ENCODE assay signal across 38 mouse cellular contexts in the genomic region with DNA sequence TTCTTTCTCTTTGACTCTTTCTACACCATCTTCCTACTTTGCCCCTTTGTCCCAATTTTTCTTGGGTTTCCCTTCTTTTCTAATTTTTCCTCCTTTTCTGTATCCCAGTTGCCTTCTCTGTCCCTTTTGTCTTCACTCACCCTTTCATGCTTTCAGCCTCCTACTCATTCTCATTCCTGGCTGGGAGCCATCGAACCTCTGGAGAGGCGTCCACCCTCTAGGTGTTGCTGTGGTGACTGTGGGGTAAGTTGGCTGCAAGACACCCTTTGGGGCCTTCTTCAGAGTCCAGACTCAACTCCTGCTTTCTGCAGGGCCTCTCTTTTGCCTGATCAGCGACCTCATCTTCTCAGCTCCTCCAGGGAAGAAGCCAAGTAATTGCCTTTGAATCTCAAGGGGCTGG. TPM values are rescaled to one million over a fixed set of nuclear protein-coding genes. Genes with fewer than 3 reads are reported as not detected.
DNase-seq lines count a peak whose midpoint lies in the region; ATAC-seq and TF ChIP-seq lines count a peak whose summit lies in the region.
"Had no signal": no experiment of that assay in that cellular context is flagged by ENCODE, and none has a peak within 500 bp of the region (broad histone marks: within the 10 kb centered on the region; RNA-seq: fewer than 3 reads in every experiment).

No protein-coding gene starts in this region.

- no peaks in the 10 kb centered on the region for H3K9me3 ChIP-seq in forebrain, embryonic 13.5 days (replicated peaks)
- no peaks in the 10 kb centered on the region for H3K9me3 ChIP-seq in forebrain, embryonic 12.5 days
- no peaks in the 10 kb centered on the region for H3K9me3 ChIP-seq in midbrain, postnatal 0 days (ENCODE audit: low read length)
- H3K9me3 ChIP-seq: heart, embryonic 12.5 days had no signal

- H3K9ac ChIP-seq in forebrain, embryonic 13.5 days = no peak overlapping the region
- H3K9ac ChIP-seq in forebrain, embryonic 12.5 days = no peak overlapping the region
- no peak overlapping the region for H3K9ac ChIP-seq in midbrain, postnatal 0 days (replicated peaks; ENCODE audit: low read length, poor library complexity, severe bottlenecking)
- H3K9ac ChIP-seq: heart, embryonic 12.5 days; liver, embryonic 14.5 days had no signal

- no peak overlapping the region for H3K4me2 ChIP-seq in forebrain, embryonic 13.5 days
- H3K4me2 ChIP-seq in forebrain, embryonic 12.5 days = no peak overlapping the region
- H3K4me2 ChIP-seq in midbrain, postnatal 0 days (ENCODE audit: low read depth, low read length, poor library complexity, severe bottlenecking) = no peak overlapping the region
- H3K4me2 ChIP-seq: heart, embryonic 12.5 days had no signal

- ATAC-seq in forebrain, embryonic 13.5 days = no peak
- ATAC-seq in forebrain, embryonic 12.5 days (ENCODE audit: low FRiP score) = no peak
- no peak for ATAC-seq in midbrain, postnatal 0 days (ENCODE audit: low FRiP score)
- ATAC-seq: forebrain, embryonic 16.5 days; intestine, embryonic 16.5 days had no signal

- no peaks in the 10 kb centered on the region for H3K36me3 ChIP-seq in forebrain, embryonic 13.5 days (ENCODE audit: poor library complexity, severe bottlenecking)
- H3K36me3 ChIP-seq in forebrain, embryonic 12.5 days (replicated peaks) = no peaks in the 10 kb centered on the region
- no peaks in the 10 kb centered on the region for H3K36me3 ChIP-seq in midbrain, postnatal 0 days (ENCODE audit: insufficient read depth, low read length)
- H3K36me3 ChIP-seq: heart, embryonic 12.5 days had no signal

- no peak for DNase-seq in layer of hippocampus, adult 2 months (ENCODE audit: low spot score in 2 of 2)
- DNase-seq in layer of hippocampus, postnatal 10 days (ENCODE audit: low spot score in 2 of 2) = no peak
- peak; percentile 58 for DNase-seq in brain, embryonic 14.5 days (ENCODE audit: low read depth)
- DNase-seq in midbrain, postnatal 0 days (ENCODE audit: low spot score) = peak; percentile 47
- no peak for DNase-seq in spleen, postnatal 10 days (ENCODE audit: low spot score in 2 of 2)
- DNase-seq: adrenal gland, postnatal 25 days; cerebellum, adult 2 months; cerebellum, postnatal 14 days; heart, adult 2 months; kidney, adult 8-10 months; kidney, postnatal 10 days; layer of hippocampus, adult 9-11 months; liver; lung, adult 2 months; lung, postnatal 10 days; right cerebral cortex, postnatal 4 days; thymus, postnatal 4 days had no signal

- no peak overlapping the region for H3K4me3 ChIP-seq in forebrain, embryonic 13.5 days
- H3K4me3 ChIP-seq in forebrain, embryonic 12.5 days (replicated peaks) = no peak overlapping the region
- no peak overlapping the region for H3K4me3 ChIP-seq in layer of hippocampus, adult 2 months
- no peak overlapping the region for H3K4me3 ChIP-seq in midbrain, postnatal 0 days (ENCODE audit: low read depth, low read length)
- H3K4me3 ChIP-seq: erythroblast, embryonic 14.5 days; heart, adult 2 months; heart, embryonic 12.5 days had no signal

- 32% methylated on average over 3 of the region's 3 CpGs for WGBS in forebrain, embryonic 13.5 days
- WGBS in forebrain, embryonic 12.5 days = 52% methylated on average over 3 of the region's 3 CpGs
- WGBS in midbrain, postnatal 0 days = 53% methylated on average over 3 of the region's 3 CpGs

- TF ChIP-seq POLR2A in brain, embryonic 14.5 days (IDR thresholded peaks at IDR 0.05; ENCODE audit: borderline replicate concordance, extremely low read depth, insufficient read depth, insufficient read length, poor library complexity, severe bottlenecking) = no peak

- H3K4me1 ChIP-seq in forebrain, embryonic 13.5 days = peaks cover 68% of the 10 kb centered on the region
- H3K4me1 ChIP-seq in forebrain, embryonic 12.5 days = peaks cover 42% of the 10 kb centered on the region
- H3K4me1 ChIP-seq in midbrain, postnatal 0 days (ENCODE audit: insufficient read depth, low read length) = peaks cover 21% of the 10 kb centered on the region; the same call in 1 of the 2 replicates

- H3K27me3 ChIP-seq in forebrain, embryonic 13.5 days = no peaks in the 10 kb centered on the region
- H3K27me3 ChIP-seq in forebrain, embryonic 12.5 days = peaks cover 4% of the 10 kb centered on the region; the same call in 1 of the 2 replicates
- H3K27me3 ChIP-seq in midbrain, postnatal 0 days (ENCODE audit: insufficient read depth, low read length) = no peaks in the 10 kb centered on the region

- TF ChIP-seq CTCF in layer of hippocampus, adult 2 months (conservative IDR thresholded peaks at IDR 0.05) = no peak
- no peak for TF ChIP-seq CTCF in brain, embryonic 14.5 days (IDR thresholded peaks at IDR 0.05; ENCODE audit: borderline replicate concordance, extremely low read depth, insufficient read depth, insufficient read length)
- TF ChIP-seq CTCF in midbrain, postnatal 0 days (IDR thresholded peaks at IDR 0.05) = no peak

- H3K27ac ChIP-seq in forebrain, embryonic 13.5 days = peak overlapping the region; percentile 1; the same call in 1 of the 2 replicates
- H3K27ac ChIP-seq in forebrain, embryonic 12.5 days = no peak overlapping the region
- peak overlapping the region; percentile 43; the same call in 1 of the 2 replicates for H3K27ac ChIP-seq in layer of hippocampus, adult 2 months
- peak overlapping the region; percentile 43; the same call in 1 of the 2 replicates for H3K27ac ChIP-seq in midbrain, postnatal 0 days (ENCODE audit: low read depth, low read length)
- H3K27ac ChIP-seq: heart, adult 2 months; liver, embryonic 14.5 days; macrophage had no signal

RNA-seq across cellular contexts. Expression of gene Pde1b, which starts 6.5 kb away (rescaled TPM):
- 60.5 and 61.6 TPM in 2 replicates for polyA plus RNA-seq in forebrain, embryonic 13.5 days (2015; fragmentation: Nextera tagmentation; extraction: Ambion mirVana)
- polyA plus RNA-seq in forebrain, embryonic 12.5 days (2016; fragmentation: Nextera tagmentation; extraction: Ambion mirVana) = 42.7 and 45.8 TPM in 2 replicates
- total RNA-seq in layer of hippocampus, adult 2 months (2021) = 100 to 1,000 TPM; 109 to 117 TPM
- total RNA-seq in layer of hippocampus, postnatal 10 days (2021) = 10 to 100 TPM; 48.2 to 53.9 TPM
- 92.4 and 94.5 TPM in 2 replicates for polyA plus RNA-seq in brain, embryonic 14.5 days (2012; rRNA removed)
- 112 TPM in 2 replicates for total RNA-seq in midbrain, postnatal 0 days (2014; rRNA removed)
- polyA plus RNA-seq in midbrain, postnatal 0 days (2015; fragmentation: Nextera tagmentation; extraction: Ambion mirVana) = 69.3 and 74.6 TPM in 2 replicates

RNA-seq across cellular contexts. Expression of gene Ppp1r1a, which starts 28.5 kb away (rescaled TPM):
- 82.3 and 85.8 TPM in 2 replicates for polyA plus RNA-seq in forebrain, embryonic 13.5 days (2015; fragmentation: Nextera tagmentation; extraction: Ambion mirVana)
- 55.9 and 57.7 TPM in 2 replicates for polyA plus RNA-seq in forebrain, embryonic 12.5 days (2016; fragmentation: Nextera tagmentation; extraction: Ambion mirVana)
- 100 to 1,000 TPM; 118 to 136 TPM for total RNA-seq in layer of hippocampus, adult 2 months (2021)
- 100 to 1,000 TPM; 147 to 157 TPM for total RNA-seq in layer of hippocampus, postnatal 10 days (2021)
- polyA plus RNA-seq in brain, embryonic 14.5 days (2012; rRNA removed) = 63.5 and 68.4 TPM in 2 replicates
- 111 and 156 TPM in 2 replicates for total RNA-seq in midbrain, postnatal 0 days (2014; rRNA removed)
- polyA plus RNA-seq in midbrain, postnatal 0 days (2015; fragmentation: Nextera tagmentation; extraction: Ambion mirVana) = 230 TPM in 2 replicates
- total RNA-seq: megakaryocyte-erythroid progenitor cell, adult 5-6 weeks; MEL had no signal
- polyA plus RNA-seq: erythroblast, embryonic 14.5 days had no signal

RNA-seq across cellular contexts. Expression of gene Glycam1, which starts 55.6 kb away (rescaled TPM):
- not detected in 2 replicates for polyA plus RNA-seq in forebrain, embryonic 13.5 days (2015; fragmentation: Nextera tagmentation; extraction: Ambion mirVana)
- not detected in 2 replicates for polyA plus RNA-seq in forebrain, embryonic 12.5 days (2016; fragmentation: Nextera tagmentation; extraction: Ambion mirVana)
- 1 to 10 TPM in 1 of 2 experiments, not detected in 1; 1.7 TPM for total RNA-seq in layer of hippocampus, adult 2 months (2021)
- 1 to 10 TPM; 1.1 to 1.6 TPM for total RNA-seq in layer of hippocampus, postnatal 10 days (2021)
- polyA plus RNA-seq in brain, embryonic 14.5 days (2012; rRNA removed) = not detected in 2 replicates
- total RNA-seq in midbrain, postnatal 0 days (2014; rRNA removed) = not detected in 2 replicates
- polyA plus RNA-seq in midbrain, postnatal 0 days (2015; fragmentation: Nextera tagmentation; extraction: Ambion mirVana) = not detected in 2 replicates
- total RNA-seq: adrenal gland, adult 18-20 months; adrenal gland, postnatal 25 days; gastrocnemius, adult 8-10 months; gastrocnemius, postnatal 4 days; heart, adult 2 months; left cerebral cortex, adult 18-20 months; megakaryocyte-erythroid progenitor cell, adult 5-6 weeks; MEL had no signal
- polyA plus RNA-seq: cerebellum, adult 2 months; embryonic facial prominence, embryonic 14.5 days; erythroblast, embryonic 14.5 days; forebrain, embryonic 16.5 days; heart, adult 2 months; heart, embryonic 12.5 days; heart, postnatal 0 days; intestine, embryonic 16.5 days; limb, embryonic 11.5 days; liver, embryonic 14.5 days; lung, adult 2 months; macrophage; neural tube, embryonic 11.5 days; stomach, embryonic 14.5 days; testis, adult 2 months; thymus, postnatal 0 days had no signal

RNA-seq across cellular contexts. Expression of gene Nckap1l, which starts 55.7 kb away (rescaled TPM):
- polyA plus RNA-seq in forebrain, embryonic 13.5 days (2015; fragmentation: Nextera tagmentation; extraction: Ambion mirVana) = 1.0 and 1.2 TPM in 2 replicates
- 1.2 and 1.6 TPM in 2 replicates for polyA plus RNA-seq in forebrain, embryonic 12.5 days (2016; fragmentation: Nextera tagmentation; extraction: Ambion mirVana)
- 1 to 10 TPM; 6.9 to 8.7 TPM for total RNA-seq in layer of hippocampus, adult 2 months (2021)
- total RNA-seq in layer of hippocampus, postnatal 10 days (2021) = 1 to 10 TPM; 8.7 TPM
- 1.6 and 2.2 TPM in 2 replicates for polyA plus RNA-seq in brain, embryonic 14.5 days (2012; rRNA removed)
- total RNA-seq in midbrain, postnatal 0 days (2014; rRNA removed) = 4.6 and 4.7 TPM in 2 replicates
- 2.0 and 2.4 TPM in 2 replicates for polyA plus RNA-seq in midbrain, postnatal 0 days (2015; fragmentation: Nextera tagmentation; extraction: Ambion mirVana)

Comparison
In these comparisons a context has a peak if more than half of its experiments do, and no peak if none do; other contexts are left out.
1. DNase-seq: peak in brain, embryonic 14.5 days (single experiment) and midbrain, postnatal 0 days (single experiment); none in layer of hippocampus, adult 2 months (0 of 2), layer of hippocampus, postnatal 10 days (0 of 2) and spleen, postnatal 10 days (0 of 2).